Mouse (Mus musculus): ENCODE data around the gene Ly6g6d.
"Not testable (repeated sequence)": the region's sequence is repeated elsewhere in the genome, so short reads cannot be mapped to it uniquely, and the experiment has no call there.

The Ly6g6d gene

DNA sequence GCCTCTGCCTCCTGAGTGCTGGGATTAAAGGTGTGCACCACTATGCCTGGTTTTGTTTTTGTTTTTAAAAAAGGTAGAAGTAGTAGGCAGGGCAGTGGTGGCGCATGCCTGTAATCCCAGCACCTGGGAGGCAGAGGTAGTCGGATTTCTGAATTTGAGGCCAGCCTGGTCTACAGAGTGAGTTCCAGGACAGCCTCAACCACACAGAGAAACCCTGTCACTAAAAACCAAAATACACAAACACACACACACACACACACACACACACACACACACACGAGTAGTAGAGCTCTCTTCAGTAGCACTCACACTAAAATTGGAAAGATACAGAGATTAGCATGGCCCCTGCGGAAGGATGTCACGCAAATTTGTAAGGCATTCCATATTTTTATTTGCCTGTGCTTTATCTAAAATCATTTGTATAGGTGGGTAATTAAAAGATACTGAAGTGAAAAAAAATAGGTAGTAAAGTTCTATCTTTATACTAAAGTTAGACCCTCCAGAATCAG is 28.9 kb downstream of the Ly6g6d start:
- DNase-seq (ENCODE audit: extremely low read depth, low read depth): no peak

DNA sequence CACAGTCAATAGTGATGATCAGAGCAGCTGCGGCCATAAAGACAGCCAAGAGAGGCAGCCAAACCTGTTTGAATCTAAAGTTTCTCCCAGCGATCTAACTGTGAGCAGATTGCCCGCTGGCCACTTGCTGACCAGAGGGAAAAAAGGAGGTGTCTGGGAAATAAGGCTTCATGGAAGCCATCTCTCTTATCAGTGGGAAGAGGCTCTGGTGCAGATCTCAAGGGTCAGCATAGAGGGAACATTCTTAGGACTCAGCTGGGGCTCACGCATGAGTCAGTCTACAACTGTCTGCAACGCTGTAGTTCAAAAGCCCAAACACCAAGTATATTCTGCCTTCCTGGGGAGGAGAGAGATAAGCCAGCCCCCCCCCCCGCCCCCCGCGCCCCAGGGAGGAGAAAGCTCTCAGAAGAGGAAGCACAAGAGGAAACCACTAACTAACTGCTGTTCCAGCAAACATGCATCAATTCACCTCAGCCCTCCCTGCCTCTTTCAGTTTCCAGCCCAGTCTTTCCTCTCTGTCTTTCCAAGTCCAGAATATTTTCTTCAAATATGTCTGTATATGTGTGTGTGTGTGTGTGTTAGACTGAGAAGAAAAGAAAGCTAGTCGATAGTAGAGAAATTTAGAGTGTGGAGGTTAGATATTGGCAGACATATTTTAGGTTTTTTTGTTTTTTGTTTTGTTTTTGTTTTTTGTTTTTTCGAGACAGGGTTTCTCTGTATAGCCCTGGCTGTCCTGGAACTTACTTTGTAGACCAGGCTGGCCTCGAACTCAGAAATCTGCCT is 29.5 kb downstream of the Ly6g6d start:
- peak; percentile 83 for DNase-seq (ENCODE audit: extremely low read depth, low read depth)

DNA sequence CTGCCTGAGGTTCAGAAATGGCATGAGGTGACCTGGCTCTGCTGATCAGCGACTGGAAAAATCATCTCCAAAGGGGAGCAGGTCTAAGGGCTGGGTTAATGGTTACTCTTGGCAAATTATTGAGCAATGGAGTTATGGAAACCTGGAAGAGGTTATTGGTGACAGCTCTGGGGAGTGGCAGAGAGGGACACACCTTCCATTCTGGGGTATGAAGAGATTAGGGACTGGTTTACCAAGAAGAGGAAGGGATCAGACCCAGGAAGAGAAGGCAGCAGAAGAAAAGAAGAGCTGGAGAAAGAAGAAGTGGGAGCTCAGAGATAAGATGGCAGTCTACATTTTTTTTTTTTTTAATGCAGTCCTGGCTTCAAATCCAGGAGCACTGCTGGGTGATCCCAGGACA is 30.2 kb downstream of the Ly6g6d start:
- peak; percentile 80 for DNase-seq (ENCODE audit: extremely low read depth, low read depth)

DNA sequence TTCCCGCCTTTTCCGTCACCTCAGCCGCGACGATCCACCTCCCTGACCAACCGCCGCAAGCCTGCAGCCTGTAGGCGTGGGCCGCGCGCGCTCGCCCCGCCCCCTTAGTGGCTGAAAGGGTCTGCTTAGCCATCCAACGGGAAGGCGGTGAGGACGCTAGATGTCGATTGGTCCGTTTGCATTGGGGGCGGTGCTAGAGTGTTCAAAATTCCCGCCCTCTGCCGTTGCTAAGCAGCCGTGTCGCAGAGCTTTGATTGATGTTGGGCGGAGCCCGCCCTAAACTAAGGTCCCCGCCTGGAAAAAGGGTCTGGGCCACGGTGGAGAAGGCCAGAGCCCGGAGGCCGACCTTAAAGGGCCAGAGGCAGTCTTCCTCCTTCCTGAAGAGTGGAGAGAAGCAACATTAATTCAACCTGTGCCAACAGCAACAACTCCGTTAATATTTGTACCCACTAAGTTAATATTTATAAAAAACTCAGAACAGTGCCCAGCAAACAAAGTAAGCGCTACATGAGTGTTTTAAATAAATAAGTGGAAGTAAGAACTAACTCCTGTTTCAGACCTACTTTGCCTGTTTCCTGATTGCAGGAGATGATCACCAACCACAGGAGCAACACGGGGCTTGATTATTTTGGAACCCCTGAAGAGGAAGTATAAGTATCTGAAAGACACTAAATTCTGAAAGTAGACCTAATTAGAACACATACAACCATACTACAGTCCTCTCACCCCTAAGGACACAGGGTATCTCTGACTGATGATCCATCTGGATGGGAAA is 31.0 kb downstream of the Ly6g6d start, which contains the start of gene Msh5:
Gene Msh5, minus strand, starts transcription at position 65 of the 775 bp plus-strand sequence.
- DNase-seq (ENCODE audit: extremely low read depth, low read depth): peak; percentile 95

DNA sequence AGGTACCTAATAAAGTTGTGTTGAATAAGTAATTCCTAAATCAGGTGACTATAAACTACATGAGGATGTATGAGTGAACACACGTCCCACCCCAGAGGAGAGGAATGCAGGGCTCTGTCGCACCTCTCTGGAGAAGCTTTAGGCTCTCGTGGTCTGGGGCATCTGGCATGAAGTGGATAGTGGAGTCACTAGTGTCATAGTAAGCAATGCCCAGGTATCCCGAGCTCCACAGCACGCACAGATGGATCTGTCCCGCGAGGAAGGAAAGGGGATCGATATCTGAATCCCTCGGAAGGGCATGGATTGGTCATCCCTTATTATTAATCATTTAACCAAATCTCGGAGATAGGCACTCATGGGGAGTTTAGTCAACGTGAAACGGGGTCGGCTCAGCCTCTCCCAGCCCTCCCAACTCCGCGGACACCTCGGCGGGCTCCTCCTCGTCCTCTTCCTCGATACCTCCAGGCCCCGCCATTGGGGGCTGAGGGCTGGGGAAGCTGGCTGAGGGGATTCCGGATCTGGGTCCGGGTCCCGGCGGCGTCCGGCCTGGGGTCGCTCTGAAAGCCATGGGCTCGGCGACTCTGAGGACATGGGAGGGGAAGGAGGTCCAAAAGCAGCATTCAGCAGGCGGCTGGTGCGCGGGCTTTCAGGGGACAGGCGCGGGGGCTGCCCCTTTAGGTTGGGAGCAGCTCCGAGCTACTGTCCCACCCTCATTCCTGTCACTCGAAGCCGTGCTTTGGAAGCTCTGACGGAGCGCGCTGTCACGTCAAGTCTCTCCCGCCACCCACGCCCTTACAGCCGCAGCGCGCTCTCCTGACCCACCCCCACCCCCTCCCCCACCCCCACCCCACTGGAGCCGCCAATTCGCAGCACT is 31.8 kb downstream of the Ly6g6d start:
- no peak for DNase-seq (ENCODE audit: extremely low read depth, low read depth)

DNA sequence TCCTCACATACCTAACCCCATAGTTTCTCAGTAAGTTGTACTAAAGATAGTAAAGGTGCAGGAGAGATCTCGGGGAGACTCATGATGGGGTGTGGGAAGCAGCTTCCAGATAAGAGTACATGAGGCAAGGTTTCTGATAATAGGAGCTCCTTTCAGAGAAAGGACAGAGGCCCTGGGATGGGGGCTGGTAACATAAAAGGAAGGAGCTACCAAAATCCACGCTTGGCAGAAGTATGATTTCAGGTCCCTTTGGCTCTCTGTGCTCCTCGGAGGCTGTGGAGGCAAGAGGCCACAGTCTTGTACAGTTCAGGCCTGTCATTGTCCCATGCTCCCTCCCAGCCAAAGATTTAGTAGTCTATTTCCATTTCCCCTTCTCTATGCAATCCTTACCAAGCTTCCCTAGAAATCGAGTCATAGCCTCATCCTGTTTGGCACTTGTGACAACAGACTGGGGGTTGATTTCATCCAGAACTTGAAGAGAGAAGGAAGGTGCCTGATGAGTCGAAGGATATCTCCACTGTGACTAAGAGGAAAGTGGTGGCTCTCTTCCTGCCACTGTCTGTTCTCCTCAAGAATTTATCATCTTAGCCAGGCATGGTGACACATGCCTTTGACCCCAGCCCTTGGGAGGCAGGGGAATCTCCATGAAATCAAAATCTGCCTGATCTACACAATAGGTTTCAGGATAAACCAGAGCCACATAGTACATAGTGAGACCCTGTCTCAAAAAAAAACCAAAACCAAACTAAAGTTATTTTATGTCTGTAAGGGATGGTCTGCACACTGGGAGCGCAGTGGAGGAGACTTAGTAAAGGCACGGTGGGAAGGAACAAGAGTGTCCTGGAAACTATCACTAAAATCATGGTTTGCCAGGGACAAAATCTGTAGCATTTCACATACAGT is 32.7 kb downstream of the Ly6g6d start:
- DNase-seq (ENCODE audit: extremely low read depth, low read depth): peak; percentile 67

DNA sequence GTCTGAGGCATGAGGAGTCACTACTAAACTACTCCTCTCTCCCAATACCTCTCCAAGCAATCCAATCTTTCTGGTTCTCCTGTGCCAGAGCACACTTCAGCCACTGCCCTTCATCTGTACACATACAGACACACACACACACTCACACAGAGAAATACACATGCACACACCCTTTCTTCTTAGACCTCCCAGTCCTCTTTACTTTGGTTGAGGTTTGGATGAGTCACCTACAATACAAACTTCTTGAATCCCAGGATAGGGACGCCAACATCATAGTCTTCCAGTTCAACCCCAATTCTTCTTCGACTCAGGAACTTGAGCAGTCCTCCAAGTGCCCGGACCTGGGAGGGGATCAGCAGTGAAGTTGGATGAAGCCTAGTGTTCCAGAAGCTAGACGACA is 34.1 kb downstream of the Ly6g6d start:
- DNase-seq (ENCODE audit: extremely low read depth, low read depth): no peak

DNA sequence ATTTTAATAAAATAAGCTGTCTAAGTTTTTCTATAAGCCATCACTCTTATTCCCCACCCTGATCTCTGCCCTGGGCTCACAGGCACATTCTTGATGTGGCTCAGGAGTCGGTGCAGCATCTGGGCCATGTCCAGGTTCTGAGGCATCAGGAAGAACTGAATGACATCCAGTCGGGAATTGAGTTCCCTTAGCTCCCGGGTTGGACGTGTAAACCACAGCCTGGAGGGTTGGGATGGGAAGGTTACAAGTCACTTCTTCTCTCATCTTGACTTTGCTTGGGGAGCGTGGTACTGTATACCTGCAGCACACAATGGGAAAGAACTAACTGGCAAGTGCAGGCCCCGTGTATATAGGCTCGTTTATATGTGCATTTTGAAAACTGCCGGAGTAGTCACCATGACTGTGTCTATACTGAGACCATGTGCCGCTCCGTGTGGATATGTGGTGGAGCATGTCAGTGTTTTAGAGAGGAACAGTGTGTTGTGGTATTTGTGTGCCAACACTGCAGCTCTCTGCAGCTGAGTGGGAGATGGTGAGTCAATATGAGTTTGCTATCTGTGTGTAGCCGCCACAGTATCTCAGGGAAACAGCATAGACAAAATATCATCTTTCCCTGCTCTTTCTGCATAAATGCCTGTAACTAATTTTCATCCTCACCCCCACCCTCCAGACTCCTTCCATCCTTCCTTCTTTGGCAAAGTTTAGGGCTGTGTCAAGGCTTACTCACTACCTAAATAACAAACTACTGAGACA is 38.6 kb downstream of the Ly6g6d start:
- DNase-seq (ENCODE audit: extremely low read depth, low read depth): no peak

DNA sequence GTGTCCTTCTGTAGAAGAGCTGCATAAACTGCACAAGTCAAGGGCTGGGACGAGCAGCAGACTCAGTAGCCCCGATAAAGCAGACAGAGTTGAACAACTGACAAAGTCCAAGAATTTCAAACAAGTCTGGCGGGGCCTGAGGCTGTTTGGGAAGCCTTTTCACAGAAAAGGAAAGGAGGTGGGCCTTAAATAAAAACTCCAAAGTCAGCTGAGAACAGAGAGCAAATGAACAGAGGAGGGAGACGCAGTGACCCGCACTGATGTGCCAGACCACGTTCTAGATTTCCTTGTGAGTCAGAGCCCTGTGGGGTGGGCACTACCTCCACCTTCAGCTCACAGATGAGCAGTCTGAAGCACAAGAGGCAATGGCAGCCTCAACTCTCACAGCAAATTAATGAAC is 43.0 kb downstream of the Ly6g6d start:
- DNase-seq (ENCODE audit: extremely low read depth, low read depth): no peak

DNA sequence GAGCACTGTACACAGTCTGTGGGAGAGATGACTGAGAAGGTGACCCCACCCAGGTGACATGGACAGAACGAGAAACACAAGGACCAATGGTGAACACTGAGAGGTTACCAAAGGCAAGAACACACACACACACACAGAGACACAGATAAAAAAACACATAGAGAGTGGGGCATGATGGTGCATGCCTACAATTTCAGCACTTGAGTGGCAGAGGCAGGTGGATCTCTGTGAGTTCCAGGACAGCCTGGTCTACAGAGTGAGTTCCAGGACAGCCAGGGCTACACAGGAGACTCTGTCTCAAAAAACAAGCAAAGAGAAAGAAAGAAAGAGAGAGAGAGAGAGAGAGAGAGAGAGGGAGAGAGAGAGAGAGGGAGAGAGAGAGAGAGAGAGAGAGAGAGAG is 44.2 kb downstream of the Ly6g6d start:
- not testable (repeated sequence) for DNase-seq (ENCODE audit: extremely low read depth, low read depth)

DNA sequence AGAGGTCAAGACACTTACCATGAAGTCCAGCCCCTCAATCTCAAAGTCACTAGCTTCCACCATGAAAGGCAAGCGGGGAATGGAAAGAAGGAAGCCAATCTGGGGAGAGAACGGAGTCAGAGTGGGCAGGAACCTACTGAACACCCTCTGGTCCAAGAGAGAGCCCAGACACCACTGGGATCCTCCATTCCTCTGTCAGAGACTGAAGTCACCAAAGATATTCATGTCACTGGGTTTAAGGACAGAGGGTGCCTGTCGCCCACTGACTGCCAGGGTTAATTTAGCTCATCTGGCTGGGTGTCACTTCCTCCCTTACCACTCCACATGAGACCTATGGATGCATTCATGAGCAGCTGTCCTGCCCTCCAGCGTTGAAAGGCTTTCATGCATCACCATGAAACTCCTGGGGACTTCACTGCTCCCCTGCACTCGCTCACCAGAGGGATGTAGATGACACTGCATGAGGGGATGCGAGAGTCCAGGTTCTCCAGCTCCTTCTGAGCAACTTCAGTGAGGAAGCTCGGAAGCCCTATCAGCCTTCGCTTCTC is 45.5 kb downstream of the Ly6g6d start:
- DNase-seq (ENCODE audit: extremely low read depth, low read depth): no peak

DNA sequence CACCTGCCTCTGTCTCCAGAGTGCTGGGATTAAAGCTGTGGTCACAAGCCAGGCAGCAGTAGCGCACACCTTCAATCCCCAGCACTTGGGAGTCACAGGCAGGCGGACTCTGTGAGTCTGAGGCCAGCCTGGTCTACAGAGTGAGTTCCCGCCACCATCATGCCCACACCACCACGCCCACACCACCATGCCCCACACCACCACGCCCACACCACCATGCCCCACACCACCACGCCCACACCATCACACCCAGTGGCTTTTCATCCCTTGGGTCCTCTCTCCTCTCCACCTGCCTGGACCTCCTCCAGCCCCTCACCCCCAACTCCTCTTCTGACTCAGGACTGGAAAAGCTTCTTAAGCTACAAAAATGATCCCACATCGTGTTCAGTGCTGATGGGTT is 46.0 kb downstream of the Ly6g6d start:
- no peak for DNase-seq (ENCODE audit: extremely low read depth, low read depth)

DNA sequence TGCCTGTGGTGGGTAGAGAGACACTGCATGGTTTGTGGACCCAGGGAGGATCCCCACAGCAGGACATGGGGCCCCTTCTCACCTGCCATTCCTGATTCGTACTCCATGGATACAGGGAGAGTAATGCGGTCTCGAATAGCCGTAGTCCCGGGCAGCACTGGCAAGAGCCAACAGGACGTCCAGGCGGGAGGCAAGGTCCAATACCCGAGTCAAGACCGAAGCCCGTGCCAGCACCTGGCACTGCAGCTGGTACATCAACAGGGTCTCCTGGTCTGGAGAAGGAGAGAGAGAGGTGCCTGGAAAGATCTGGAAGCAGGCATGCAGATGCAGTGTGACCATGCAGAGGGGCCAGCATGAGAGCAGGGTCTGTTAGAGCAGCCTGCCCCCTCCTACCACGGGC is 46.6 kb downstream of the Ly6g6d start:
- no peak for DNase-seq (ENCODE audit: extremely low read depth, low read depth)

DNA sequence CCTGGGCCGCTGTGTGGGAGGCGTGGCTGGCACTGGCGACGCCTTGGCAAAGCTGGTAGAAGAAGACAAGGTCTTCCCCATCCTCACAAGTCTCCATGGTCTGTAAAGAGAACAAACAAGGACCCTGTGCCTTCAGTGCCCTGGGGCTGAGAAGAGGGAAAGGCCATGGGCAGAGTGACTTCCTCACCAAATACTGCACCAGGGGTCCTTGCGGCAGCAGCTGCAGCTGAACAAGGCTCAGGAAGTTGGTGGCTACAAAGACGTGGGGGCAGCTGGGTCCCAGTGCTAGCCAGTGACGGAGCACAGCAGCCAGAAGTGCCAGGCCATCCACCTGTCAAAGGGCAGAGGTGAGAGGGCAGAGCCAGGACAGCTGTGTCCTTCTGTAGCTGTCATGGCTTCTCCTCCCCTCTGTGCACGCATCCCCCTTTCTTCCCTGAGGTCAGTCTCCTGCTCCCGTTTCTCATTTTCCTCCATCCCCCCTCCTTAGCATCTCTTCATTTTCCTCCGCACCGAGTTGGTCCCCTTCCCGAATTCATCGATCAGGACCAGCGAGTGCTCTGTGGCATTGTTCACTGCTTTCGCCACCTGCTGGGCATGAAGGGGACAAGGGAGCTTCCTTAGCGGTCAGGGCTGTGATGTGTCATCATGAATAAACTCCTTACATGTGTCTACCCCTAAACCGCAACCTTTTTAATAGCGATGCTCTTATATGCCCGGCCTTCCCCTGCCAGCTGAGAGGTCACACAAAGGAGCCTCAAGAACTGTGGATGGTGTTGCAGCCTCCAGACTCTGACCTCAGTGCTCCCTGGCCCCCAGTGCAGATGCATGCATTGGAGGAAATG is 48.0 kb downstream of the Ly6g6d start:
- no peak for DNase-seq (ENCODE audit: extremely low read depth, low read depth)

DNA sequence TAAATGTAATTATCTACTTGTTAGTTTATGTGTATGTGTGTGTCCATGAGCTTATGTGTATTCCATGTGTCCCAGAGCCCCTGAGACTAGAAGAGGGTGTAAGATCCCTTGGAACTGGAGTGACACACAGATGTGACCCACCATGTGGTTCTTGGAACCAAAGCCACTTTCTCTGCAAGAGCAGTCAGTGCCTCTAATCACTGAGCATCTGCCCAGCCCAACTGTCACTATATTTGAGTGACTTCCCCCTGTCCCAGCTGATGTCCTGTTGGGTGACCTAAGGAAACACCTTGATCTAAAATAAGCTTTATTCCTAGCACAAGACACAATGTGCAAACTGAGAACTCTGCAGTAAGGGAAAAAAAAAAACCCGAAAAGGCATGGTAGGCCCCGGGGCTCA is 49.5 kb downstream of the Ly6g6d start:
- no peak for DNase-seq (ENCODE audit: extremely low read depth, low read depth)

DNA sequence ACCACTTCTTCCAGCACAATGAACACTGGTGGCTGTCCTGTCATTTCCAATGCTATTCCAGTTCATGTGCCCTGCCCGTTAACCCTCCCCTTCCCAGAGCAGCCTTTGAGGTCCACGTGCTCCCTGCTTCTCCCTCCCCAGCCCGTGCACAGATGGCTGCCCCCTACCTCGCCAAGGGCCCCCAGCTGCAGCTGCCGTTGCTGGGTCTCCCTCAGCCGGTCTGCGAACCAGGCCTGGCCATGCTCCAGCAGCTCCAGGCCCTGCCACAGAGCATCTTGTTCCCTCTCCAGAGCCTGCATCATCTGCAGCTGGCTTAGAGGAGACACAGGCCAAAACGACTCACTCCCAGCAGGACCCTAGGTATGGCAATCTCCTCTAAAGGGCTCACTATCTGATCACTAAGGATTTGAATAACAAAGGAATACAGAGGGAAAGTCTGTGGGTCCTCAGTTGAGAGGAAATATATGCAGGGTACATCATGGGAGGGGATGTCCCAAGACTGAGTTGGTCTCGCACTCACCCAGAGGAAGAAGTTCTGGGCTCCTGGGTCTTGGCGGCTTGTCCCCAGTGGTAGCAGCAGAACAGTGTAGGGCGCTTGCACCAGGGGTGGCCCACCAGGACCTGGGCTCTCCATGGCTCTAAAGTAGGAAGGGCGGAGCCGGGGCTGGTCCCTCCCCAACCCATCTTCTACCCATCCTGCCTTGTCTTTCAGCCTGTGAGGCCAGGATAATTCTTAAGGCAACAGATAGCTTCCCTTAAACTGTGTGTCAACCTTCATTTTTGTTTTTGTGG is 50.4 kb downstream of the Ly6g6d start, which contains the start of gene Sapcd1:
Gene Sapcd1, minus strand, starts transcription at position 740 of the 792 bp plus-strand sequence.
- DNase-seq (ENCODE audit: extremely low read depth, low read depth): peak; percentile 71

DNA sequence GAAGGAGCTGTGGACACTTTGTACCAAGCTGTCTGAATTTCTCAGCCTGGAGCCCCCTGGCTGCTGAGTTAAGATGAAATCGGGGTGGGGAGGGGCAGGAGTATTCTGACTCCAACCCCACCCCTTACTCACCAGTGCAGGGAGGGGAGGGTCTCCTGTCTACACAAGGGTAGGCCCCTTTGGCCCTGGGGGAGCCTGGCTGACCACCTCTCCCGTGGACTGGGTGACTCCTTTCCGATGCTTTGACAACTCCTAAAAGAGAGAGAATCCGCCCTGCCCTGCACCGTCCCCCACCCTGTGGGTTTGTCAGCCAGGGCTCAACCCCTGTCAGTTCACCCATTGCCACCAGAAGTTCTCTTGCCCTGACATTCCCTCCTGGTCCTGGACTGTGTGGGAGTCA is 51.7 kb downstream of the Ly6g6d start:
- no peak for DNase-seq (ENCODE audit: extremely low read depth, low read depth)

All from MEL-GATA-1-ER (cell line).